Mouse (Mus musculus) telencephalon, adult 2 months (tissue): Measurements from ENCODE around the gene Tbl1xr1.
A peak's percentile ranks its signal among the peaks of the same experiment; 100 is the strongest.

Experiments used
- DNase-seq: peaks from one replicate; pipeline ENCODE4 v3.0.0-alpha.2; 2011; ENCODE audit warnings: low read depth, low spot score

The Tbl1xr1 gene

DNA sequence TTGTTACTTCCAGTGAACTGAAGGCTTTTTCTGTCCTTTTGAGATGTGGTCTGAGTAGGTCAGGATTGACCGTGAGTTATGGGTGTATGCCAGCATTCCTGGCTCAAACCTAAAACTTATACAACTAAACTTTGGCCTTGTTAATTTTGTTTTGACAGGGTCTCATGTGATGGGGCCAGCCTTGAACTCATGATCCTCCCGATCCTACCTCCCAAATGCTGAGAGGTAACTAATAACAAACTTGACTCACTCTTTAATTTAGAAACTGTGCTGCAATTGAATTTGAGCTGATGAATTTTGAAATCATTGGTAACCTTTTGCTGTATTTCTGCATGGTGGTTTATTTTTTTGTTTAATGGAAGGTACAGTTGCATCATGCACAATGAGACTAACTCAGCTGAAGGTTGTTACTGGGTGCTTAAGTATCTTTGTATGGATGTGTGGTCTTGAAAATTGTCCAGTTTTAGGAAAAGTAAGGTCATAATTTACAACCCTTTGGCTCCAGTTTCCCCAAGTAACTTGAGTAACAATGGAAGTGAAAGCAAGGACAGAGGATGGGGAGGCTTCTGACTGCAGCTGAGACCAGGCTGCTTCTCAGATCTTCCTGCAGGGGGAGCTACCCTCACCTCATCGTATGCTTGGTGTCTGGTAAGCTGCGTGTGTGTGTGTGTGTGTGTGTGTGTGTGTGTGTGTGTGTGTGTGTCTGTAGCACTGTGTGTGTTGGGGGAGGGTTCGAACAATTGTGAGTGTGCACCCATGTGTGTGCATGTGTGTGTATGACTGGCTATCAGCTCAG is 66.6 kb downstream of the Tbl1xr1 start:
- no peak for DNase-seq

DNA sequence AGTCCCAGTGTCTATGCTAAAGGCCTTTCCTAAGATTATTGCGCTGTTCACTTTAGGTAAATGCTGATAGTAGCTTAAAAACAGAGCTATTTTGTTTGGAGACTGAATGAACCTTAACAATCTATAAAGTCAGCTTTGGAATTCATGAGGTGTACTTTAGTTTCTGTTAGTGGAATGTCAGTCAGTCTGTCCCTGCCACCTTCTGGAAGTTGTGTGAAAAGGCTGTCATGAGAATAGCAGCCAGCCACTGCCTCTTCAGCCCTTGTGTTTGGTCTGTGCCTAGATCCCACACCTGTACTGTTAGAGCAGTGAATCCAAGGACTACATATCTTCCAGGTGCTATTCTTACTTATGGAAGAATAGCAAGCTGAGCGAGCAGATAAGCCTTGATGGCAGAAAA is 67.8 kb downstream of the Tbl1xr1 start:
- DNase-seq = peak; percentile 21

DNA sequence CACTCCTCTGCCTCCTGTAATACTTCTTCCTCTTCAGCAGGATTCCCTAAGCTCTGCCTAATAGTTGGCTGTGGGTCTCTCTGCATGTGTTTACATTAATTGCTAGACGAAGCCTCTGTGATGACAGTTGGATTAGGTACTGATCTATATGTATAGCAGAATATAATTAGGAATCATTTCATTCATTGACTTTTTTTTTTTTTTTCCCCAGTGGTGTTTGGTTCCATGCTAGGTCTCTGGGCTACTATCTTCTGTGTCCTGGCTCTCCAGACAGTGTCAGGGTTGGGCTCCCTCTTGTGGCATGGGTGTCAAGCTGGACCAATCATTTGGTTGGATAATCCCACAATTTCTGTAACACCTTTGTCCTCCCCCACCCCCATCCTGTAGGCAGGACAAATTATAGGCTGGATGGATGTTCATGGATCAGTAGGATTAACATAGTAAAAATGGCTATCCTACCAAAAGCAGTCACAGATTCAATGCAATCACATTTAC is 71.0 kb downstream of the Tbl1xr1 start:
- no peak for DNase-seq

GRCm38 (mm10) chr3:22148306-22148932 is 72.0 kb downstream of the Tbl1xr1 start:
- DNase-seq = no peak

DNA sequence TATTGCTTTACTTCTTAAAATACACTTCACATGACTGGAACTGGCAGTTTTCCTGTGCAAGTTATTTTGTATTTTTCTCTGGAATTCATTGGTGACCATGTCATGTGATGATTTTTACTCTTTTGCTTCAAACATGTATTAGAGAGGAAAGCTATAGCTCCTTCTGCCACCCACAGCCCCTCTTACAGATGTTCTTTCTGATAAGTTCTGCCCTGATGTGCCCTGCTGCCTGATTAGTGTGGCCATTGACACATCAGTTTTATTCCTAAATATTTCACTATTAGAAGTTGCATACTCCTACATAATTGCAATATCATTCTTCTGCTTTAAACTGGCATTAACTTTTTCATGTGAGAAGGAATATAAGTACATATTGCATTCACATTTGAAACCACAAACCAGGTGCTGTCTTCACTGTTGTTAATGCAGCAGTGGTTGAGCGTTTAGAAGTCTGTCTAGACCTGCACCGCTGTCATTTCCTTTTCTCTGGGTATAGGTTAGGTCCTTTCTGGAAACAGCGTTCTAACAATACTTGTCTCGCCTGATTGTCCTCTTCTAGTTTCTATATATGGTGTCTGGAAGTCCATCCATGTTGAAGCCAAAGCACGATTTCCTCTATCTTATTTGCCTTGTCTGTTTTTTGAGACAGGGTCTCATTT is 74.5 kb downstream of the Tbl1xr1 start:
- DNase-seq = no peak

DNA sequence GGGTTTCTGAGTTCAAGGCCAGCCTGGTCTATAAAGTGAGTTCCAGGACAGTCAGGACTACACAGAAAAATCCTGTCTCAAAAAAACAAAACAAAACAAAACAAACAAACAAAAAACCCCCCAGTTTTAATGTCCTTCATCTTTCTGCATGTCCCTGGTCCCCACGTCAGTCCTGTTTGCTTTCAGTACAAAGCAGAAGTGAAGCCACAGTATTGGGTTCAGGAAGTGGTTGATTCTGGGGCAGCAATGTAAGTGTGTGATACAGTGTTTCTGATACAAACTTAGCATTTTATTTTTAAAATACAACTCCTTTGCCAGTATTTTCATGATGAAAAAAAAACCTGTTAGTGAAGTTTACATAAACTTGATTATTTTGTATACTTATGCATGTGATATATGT is 76.3 kb downstream of the Tbl1xr1 start:
- no peak for DNase-seq

DNA sequence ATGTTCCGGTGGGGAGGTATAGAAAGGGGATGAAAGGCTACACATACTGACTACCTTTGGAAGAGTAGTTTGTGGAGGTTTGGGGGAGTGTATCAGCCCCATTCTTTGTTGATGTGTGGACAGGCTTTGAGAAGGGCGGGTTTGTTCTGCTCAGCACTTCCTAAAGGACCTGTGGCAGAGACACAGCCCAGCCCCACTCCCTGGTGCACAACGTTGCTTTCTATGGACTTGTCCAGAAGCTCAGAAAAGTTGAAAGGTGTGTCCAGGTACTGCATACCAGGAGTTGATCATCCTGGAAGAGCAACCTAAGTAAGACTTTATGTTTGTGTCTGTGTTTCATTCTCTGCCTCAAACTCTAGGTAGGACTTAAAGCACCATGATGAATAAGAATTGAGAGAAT is 78.1 kb downstream of the Tbl1xr1 start:
- no peak for DNase-seq

DNA sequence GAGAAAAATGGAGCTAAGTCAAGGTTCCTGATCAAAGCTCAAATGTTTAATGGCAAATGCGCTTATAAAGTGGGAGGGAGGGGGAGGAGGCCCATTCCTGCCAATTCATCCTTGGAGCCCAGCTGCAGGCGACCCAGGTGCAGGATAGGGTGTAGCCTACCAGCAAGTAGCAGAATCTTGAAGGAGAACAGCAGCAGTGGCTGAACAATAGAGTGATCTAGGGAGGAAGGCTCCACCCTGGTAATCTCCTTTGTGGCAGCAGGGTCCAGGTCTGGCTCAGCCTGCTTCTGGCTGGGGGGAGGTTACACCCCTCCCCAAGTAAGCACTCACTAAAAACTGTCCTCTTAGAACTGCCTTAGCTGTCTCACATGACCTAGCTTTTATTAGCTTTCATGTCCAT is 79.9 kb downstream of the Tbl1xr1 start:
- no peak for DNase-seq

DNA sequence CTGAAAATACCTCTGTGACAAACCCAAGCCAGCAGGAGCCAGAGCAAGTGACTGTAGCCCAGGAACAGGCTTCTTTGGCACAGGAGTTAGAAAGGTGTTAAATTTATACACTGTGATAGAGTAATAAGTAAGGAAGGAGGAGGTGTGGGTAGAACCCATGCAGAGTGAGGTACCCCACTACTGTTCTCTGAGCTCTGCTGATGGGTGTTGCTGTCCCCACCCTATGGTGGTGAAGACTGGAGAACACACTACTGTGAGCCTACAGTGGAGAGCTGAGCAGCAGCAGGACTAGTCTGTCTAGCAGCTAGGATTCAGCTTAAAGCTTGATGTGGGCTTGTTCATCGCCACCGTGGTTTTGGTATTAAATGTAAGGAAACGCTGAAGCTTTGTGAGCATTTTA is 86.5 kb downstream of the Tbl1xr1 start:
- DNase-seq = no peak

DNA sequence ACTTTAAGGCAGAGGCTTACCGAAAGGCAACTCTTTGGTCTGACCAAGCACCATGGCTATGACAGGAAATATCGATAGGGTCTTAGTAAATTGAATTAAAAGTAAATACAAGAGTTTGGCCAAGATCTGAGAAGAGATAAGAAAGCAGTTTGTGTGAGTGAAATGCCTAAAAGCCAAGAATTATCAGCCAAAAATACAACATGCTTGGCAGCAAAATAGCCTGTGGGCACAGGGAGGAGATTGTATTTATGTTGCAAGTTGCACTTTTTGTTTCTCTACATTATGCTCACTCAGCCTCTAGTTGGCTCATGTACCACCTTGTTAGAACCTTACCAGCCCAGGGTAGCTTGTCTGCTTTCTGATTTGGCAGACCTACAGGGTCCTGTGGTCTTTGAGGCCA is 91.4 kb downstream of the Tbl1xr1 start:
- DNase-seq = no peak

DNA sequence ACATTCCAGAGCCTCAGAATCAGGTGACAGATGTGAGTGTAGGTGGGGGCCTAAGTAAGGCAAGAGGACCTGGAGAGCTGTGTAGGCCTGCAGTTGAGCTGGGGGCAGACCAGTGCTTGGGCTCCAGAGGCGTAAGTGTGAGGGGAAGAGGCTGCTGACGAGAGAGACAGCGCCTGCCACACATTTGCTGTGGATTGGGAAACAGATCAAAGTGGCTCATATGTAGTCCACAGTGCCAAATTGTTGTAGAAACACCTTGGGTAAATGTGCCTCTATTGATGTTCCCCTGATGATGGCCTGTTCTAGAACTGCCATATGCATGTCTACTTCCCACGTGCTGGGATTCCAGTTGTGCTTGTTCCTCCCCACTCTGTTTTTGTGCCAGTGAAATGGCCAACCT is 92.0 kb downstream of the Tbl1xr1 start:
- DNase-seq = no peak

GRCm38 (mm10) chr3:22171526-22171925 is 95.1 kb downstream of the Tbl1xr1 start:
- DNase-seq = no peak

GRCm38 (mm10) chr3:22172410-22172809 is 96.0 kb downstream of the Tbl1xr1 start:
- no peak for DNase-seq

DNA sequence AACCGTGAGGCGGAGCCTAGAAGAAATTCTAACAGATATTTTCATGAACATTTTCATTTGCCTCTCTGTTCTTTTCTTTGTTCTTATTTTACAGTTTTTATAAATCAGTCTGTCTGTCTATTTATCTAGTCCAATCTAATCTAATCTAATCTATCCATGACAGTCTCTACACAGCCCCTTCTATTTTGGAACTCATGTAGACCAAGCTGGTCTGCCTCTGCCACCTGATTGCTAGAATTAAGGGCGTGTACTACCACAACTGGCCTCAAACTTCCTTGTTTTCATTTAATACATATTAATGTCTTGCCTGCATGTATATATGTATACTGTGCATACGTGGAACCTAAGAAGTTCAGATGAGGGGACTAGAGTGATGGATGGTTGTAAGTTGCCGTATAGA is 96.7 kb downstream of the Tbl1xr1 start:
- DNase-seq = no peak

DNA sequence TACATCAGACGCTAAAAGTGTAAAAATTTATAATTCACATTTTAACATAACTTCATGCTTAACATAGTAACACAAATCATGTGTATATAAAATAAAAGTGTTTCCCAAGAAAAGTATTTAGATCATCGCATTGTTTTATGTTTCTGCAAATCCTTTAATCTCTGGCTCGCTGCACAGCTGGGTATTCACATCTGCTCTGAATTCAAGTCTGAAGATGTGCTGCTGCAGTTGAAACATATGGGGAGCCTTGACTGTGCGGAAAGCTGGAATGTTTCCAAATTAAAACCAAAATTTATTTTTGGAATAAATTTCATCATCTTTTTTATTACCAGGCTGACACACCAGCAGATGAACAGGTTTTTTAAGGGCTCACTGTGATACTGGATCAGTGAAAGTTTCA is 97.8 kb downstream of the Tbl1xr1 start:
- DNase-seq = no peak

DNA sequence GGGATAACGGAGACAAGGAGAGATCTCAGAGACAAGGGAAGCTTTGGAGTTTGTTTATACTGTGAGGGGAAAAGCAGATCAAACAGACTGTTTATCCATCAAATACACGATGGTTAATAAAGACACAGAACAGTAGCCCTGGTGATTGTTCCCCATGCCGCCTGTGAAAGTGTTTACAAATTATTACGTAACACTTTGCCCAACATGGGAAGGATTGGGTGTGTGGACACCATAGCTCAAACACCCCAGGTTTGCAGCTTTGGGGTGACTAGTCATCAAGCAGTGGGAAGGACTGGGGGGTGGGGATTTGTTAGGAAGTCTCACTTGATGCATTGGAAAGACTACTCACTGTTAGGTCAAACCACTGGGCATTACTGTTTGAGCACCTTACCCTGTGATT is 103.6 kb downstream of the Tbl1xr1 start:
- no peak for DNase-seq

GRCm38 (mm10) chr3:22181026-22181425 is 104.6 kb downstream of the Tbl1xr1 start:
- no peak for DNase-seq

- DNase-seq = no peak
Observed at GRCm38 (mm10) chr3:22185265-22185664, 108.8 kb downstream of the Tbl1xr1 start.

DNA sequence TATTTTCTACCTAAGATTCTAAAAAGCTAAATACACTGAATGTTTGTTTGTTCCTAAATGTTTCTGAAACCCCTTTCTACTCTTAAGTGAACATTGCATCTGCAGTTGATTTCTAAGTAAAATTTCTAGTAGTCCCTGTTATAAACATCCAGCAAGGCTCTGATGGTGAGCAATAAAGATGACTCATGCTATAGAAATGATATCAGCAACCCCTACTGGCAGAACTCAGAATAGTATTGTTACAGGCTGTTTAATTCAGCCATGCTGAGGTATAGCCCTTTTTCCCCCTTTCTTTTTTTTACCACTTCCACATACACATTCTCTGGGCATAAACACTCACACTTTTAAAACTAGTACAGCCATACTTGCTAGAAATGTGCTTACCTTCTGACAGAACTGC is 114.0 kb downstream of the Tbl1xr1 start:
- DNase-seq = peak; percentile 44

DNA sequence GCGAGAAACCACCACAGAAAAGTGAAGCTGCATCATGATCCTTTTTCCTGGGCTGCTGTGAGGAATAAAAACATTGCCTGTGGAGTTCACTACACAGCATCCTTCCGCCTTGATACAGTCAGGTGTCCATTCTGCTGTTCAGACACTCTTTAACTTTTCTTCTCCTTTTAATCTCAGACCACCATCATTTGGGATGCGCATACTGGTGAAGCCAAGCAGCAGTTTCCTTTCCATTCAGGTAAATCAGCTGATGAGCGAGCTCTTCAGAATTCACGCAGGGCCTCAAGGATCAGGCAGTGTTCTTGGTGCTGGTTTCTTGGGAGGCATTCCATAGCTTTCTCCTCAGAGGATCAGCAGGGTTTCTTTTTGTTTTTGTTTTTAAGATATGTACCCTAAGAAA is 116.5 kb downstream of the Tbl1xr1 start:
- DNase-seq = no peak

GRCm38 (mm10) chr3:22194185-22194856 is 117.9 kb downstream of the Tbl1xr1 start:
- no peak for DNase-seq

DNA sequence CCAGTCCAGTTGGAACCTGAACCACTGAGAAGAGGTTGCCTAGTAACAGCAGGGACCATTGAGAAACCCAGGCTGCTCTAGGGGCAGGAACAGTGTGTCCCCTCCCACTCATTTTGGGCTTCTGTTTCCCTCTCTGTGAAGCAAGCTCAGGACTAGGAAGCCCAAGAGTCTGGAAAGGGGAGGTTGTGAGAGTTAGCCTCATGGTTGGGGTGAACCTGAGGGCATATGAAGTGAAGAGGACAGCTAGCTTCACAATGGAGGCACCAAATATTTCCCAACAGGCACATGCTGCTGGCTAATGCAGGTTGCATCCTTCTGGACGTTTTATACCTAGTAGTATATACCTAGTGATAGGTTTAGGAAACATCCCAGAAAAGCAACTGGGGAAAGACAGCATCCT is 122.3 kb downstream of the Tbl1xr1 start:
- no peak for DNase-seq
